Mouse (Mus musculus): ENCODE measurements around the gene Lifr. TPM values are rescaled to one million over a fixed set of nuclear protein-coding genes. Genes with fewer than 3 reads are reported as not detected.

Gene Lifr
- 35.2 and 38.7 TPM in 2 replicates for polyA plus RNA-seq (2014; fragmentation: Nextera tagmentation; extraction: Ambion mirVana)

DNA sequence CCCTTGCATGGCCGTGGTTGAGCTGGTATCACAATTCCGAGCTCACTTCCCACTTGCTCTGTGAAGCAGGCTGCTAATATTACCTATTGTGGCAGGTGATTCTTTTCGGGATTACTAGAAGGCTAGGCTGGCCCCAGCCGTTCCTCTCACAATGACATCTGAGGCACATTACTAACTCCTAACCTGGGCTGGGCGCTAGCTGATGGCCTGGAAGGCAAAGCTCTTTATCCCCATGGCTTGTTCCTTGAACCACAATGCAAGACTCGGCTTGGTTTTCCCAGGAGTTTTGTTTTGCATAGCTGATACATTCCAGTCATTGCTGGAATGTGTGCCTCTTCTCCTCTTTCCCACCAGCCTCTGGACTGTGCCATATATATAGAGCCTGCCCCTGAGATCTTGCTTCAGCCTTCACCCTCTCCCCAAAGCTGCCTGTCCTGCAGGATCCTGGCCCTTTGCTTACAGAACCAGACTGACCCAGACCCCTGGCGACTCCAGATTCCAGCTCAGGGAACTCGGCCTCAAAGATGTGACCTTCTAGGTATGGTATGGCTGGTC is at the start of gene Lifr:
Lifr (plus strand) TSS at position 404 of the 555 bp plus-strand sequence.
- WGBS = 87% methylated on average over 8 of the region's 8 CpGs
- DNase-seq (ENCODE audit: low spot score) = no peak
- H3K9ac ChIP-seq = no peak within 1 kb of the TSS

DNA sequence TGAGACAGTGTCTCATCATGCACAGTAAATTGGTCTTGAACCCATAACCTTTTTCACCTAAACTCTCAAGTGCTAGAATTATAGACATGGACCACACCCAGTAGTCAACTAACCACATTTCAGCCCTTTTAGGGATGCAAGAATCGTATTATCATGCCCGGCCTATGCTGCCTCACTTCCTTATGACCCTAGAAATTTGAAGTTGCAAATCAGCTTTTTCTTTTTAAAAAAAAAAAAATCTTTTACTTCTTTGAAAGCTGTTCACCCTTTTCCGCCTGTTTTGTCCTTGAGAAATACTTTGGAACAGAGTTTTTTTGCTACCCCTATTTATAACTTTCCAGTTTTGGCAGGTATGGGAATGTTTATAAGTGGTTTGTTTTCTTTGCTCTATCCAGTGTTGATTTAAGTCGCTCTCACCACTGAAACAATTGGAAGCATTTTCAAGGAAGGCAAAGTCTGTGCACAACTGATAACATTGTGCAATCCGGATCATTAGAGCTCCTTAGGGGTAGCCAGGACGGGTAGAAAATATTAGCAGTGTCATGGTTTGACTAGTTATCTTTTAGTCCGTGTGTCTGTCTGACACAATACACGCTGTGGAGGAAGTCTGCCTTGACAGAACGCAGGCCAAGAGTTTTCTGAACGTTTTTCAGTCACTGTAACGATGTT is 46.2 kb upstream of the Lifr start:
- Histone ChIP-seq H3K4me2 (replicated peaks) (no peak overlapping the region), H3K36me3 (replicated peaks; ENCODE audit: control insufficient read depth, insufficient read depth) (no peaks in the 10 kb centered on the region), H3K9me3 (ENCODE audit: control insufficient read depth, low read length) (no peaks in the 10 kb centered on the region), H3K27ac (no peak overlapping the region), H3K27me3 (ENCODE audit: control insufficient read depth, insufficient read depth, low read length) (no peaks in the 10 kb centered on the region), H3K4me3 (replicated peaks; ENCODE audit: low read length) (no peak overlapping the region), H3K4me1 (replicated peaks; ENCODE audit: control insufficient read depth, insufficient read depth, low read length) (no peaks in the 10 kb centered on the region), H3K9ac (no peak overlapping the region)
- 85% methylated on average over 11 of the region's 11 CpGs for WGBS
- no peak for ATAC-seq (ENCODE audit: low FRiP score)
- DNase-seq (ENCODE audit: low spot score) = no peak

More for the DNA sequence above, at the start of gene Lifr:
- Histone ChIP-seq H3K4me2 (replicated peaks) (no peak within 1 kb of the TSS), H3K4me1 (replicated peaks; ENCODE audit: control insufficient read depth, insufficient read depth, low read length) (no peaks in the 10 kb centered on the region), H3K36me3 (replicated peaks; ENCODE audit: control insufficient read depth, insufficient read depth) (no peaks in the 10 kb centered on the region), H3K4me3 (replicated peaks; ENCODE audit: low read length) (no peak within 1 kb of the TSS), H3K27ac (no peak within 1 kb of the TSS), H3K27me3 (ENCODE audit: control insufficient read depth, insufficient read depth, low read length) (no peaks in the 10 kb centered on the region), H3K9me3 (ENCODE audit: control insufficient read depth, low read length) (no peaks in the 10 kb centered on the region)
- no peak for ATAC-seq (ENCODE audit: low FRiP score)

DNA sequence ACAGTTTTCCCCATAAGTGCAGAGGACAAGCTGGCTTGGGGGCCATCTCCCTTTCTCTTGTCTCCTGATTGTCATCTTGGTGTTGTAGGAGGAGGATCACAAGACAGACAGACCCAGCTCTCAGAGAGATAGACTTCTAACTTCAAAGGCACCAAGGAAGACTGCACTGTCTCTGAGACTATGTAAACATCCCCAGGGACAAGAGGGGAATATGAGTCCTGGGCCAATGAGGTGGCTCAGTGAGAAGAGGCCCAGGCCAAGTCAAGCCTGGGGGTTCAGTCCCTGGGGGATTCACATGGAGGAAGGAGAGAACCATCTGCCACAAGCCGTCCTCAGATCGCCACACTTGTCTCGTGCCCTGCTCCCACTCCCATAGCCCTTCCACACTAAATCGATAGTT is 45.4 kb upstream of the Lifr start:
- Histone ChIP-seq H3K27me3 (ENCODE audit: control insufficient read depth, insufficient read depth, low read length) (no peaks in the 10 kb centered on the region), H3K9ac (no peak overlapping the region), H3K4me1 (replicated peaks; ENCODE audit: control insufficient read depth, insufficient read depth, low read length) (no peaks in the 10 kb centered on the region), H3K27ac (no peak overlapping the region), H3K4me2 (replicated peaks) (no peak overlapping the region), H3K36me3 (replicated peaks; ENCODE audit: control insufficient read depth, insufficient read depth) (no peaks in the 10 kb centered on the region), H3K9me3 (ENCODE audit: control insufficient read depth, low read length) (no peaks in the 10 kb centered on the region), H3K4me3 (replicated peaks; ENCODE audit: low read length) (no peak overlapping the region)
- WGBS = 88% methylated on average over 4 of the region's 4 CpGs
- DNase-seq (ENCODE audit: low spot score) = no peak
- no peak for ATAC-seq (ENCODE audit: low FRiP score)

DNA sequence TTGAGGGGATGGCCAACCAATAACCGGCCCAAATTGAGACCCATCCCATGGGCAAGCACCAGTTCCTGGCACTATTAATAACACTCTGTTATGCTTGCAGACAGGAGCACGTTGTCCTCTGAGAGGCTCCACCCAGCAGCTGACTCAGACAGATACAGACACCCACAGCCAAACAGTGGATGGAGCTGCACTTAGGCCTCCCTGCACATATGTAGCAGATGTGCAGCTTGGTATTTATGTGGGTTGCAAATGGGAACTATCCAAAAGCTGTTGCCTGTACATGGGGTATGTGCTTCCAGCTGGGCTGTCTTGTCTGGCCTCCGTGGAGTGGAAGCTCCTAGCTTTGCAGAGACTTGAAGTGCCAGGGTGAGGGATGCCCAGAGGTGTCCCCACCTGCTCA is 42.5 kb upstream of the Lifr start:
- WGBS = 79% methylated on average over 3 of the region's 3 CpGs

DNA sequence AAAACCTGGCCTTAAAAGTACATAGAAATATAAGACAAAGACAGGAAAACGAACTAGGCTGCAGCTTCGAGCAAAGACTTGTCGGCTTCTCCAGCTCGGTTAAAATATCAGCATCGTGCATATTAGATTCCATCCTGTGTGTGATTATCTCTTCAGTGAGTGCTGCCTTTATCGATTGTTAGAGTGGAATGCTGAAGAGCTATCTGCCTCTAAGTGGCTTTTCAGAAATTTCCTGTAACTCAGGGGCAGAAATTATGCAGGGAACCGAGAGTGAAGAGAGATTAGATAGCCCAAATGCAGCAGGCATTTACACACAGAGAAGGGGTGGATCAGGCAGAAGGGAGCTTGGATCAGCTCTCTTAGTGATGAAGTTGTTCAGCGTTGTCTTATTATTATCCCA is 41.5 kb upstream of the Lifr start:
- no peak for ATAC-seq (ENCODE audit: low FRiP score)
- 72% methylated on average over 8 of the region's 8 CpGs for WGBS
- H3K4me3 ChIP-seq (replicated peaks; ENCODE audit: low read length) = no peak overlapping the region
- no peak overlapping the region for H3K27ac ChIP-seq
- no peaks in the 10 kb centered on the region for H3K27me3 ChIP-seq (ENCODE audit: control insufficient read depth, insufficient read depth, low read length)
- H3K36me3 ChIP-seq (replicated peaks; ENCODE audit: control insufficient read depth, insufficient read depth) = no peaks in the 10 kb centered on the region
- no peak overlapping the region for H3K9ac ChIP-seq
- H3K4me1 ChIP-seq (replicated peaks; ENCODE audit: control insufficient read depth, insufficient read depth, low read length) = no peaks in the 10 kb centered on the region
- no peak for DNase-seq (ENCODE audit: low spot score)
- no peak overlapping the region for H3K4me2 ChIP-seq (replicated peaks)
- no peaks in the 10 kb centered on the region for H3K9me3 ChIP-seq (ENCODE audit: control insufficient read depth, low read length)

More for the DNA sequence above, 42.5 kb upstream of the Lifr start:
- H3K9me3 ChIP-seq (ENCODE audit: control insufficient read depth, low read length) = no peaks in the 10 kb centered on the region
- no peak overlapping the region for H3K4me3 ChIP-seq (replicated peaks; ENCODE audit: low read length)
- H3K27me3 ChIP-seq (ENCODE audit: control insufficient read depth, insufficient read depth, low read length) = no peaks in the 10 kb centered on the region
- H3K9ac ChIP-seq = no peak overlapping the region
- H3K4me1 ChIP-seq (replicated peaks; ENCODE audit: control insufficient read depth, insufficient read depth, low read length) = no peaks in the 10 kb centered on the region
- H3K27ac ChIP-seq = no peak overlapping the region
- H3K4me2 ChIP-seq (replicated peaks) = no peak overlapping the region
- ATAC-seq (ENCODE audit: low FRiP score) (no peak), DNase-seq (ENCODE audit: low spot score) (no peak)
- no peaks in the 10 kb centered on the region for H3K36me3 ChIP-seq (replicated peaks; ENCODE audit: control insufficient read depth, insufficient read depth)

DNA sequence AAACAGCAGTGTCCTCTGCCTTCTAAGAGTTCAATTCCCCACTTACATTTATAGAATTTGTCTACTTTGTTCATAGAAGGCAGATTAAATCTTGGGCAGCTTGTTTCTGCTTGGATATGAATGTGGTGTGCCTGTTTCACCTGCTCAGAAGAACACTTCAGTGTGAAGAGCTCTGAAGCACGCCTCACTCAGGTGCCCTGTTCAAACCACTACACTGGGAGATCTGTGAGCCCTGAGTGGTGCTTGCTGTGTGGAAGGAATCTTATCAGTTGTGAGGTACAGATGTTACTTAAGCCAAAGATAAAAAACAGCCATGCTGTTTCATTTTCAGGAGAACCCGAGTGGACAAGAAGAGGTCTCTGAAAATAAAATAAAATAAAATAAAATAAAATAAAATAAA is 38.7 kb upstream of the Lifr start:
- H3K4me2 ChIP-seq (replicated peaks) = no peak overlapping the region
- no peak for ATAC-seq (ENCODE audit: low FRiP score)
- H3K9me3 ChIP-seq (ENCODE audit: control insufficient read depth, low read length) = no peaks in the 10 kb centered on the region
- H3K36me3 ChIP-seq (replicated peaks; ENCODE audit: control insufficient read depth, insufficient read depth) = no peaks in the 10 kb centered on the region
- DNase-seq (ENCODE audit: low spot score) = no peak
- H3K27ac ChIP-seq = no peak overlapping the region
- no peak overlapping the region for H3K4me3 ChIP-seq (replicated peaks; ENCODE audit: low read length)
- H3K9ac ChIP-seq = no peak overlapping the region
- H3K4me1 ChIP-seq (replicated peaks; ENCODE audit: control insufficient read depth, insufficient read depth, low read length) = no peaks in the 10 kb centered on the region
- 87% methylated on average over 2 of the region's 2 CpGs for WGBS
- H3K27me3 ChIP-seq (ENCODE audit: control insufficient read depth, insufficient read depth, low read length) = no peaks in the 10 kb centered on the region

DNA sequence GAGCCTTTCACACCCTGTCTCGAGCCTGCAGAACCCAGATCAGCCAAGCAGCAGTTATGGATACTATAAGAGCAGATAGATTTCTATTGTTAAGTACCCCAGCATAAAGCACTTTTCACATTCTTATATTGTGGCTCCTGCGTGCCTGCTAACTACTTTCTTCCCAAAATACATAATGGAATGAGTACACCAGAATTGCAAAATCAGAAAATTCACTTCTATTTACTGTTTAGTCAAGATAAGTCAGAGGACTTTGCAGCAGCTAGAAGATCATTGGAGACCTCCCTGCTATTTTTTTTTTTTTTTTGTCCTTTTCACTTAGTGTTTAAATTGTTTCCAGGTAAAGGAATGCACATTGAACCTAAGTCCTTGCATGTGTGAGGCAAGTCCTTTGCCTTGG is 38.3 kb upstream of the Lifr start:
- no peak overlapping the region for H3K27ac ChIP-seq
- H3K4me2 ChIP-seq (replicated peaks) = no peak overlapping the region
- H3K4me3 ChIP-seq (replicated peaks; ENCODE audit: low read length) = no peak overlapping the region
- no peaks in the 10 kb centered on the region for H3K9me3 ChIP-seq (ENCODE audit: control insufficient read depth, low read length)
- no peaks in the 10 kb centered on the region for H3K27me3 ChIP-seq (ENCODE audit: control insufficient read depth, insufficient read depth, low read length)
- 78% methylated on average over 2 of the region's 2 CpGs for WGBS
- ATAC-seq (ENCODE audit: low FRiP score) (no peak), DNase-seq (ENCODE audit: low spot score) (no peak)
- H3K4me1 ChIP-seq (replicated peaks; ENCODE audit: control insufficient read depth, insufficient read depth, low read length) = no peaks in the 10 kb centered on the region
- no peaks in the 10 kb centered on the region for H3K36me3 ChIP-seq (replicated peaks; ENCODE audit: control insufficient read depth, insufficient read depth)
- no peak overlapping the region for H3K9ac ChIP-seq

DNA sequence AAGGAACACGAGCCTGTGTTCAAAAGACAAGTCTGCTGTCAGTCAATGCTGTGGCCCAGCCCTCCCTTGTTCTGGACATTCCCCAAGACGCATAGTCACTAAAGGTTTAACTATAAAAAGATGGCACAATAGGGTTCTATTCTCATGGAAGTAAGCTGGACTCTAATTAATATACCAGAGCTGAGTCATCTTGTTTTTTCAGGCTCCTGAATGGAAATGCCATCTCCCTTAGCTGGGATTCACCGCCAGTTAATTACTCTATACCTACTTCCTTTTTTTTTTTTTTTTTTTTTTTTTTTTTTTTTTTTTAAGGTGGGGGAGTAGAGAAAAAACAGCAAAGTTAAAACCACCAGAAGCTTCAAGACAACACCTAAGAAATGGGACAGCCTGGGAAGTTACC is 33.6 kb upstream of the Lifr start:
- Histone ChIP-seq H3K9me3 (ENCODE audit: control insufficient read depth, low read length) (no peaks in the 10 kb centered on the region), H3K27me3 (ENCODE audit: control insufficient read depth, insufficient read depth, low read length) (no peaks in the 10 kb centered on the region), H3K4me3 (replicated peaks; ENCODE audit: low read length) (no peak overlapping the region), H3K27ac (no peak overlapping the region), H3K4me1 (replicated peaks; ENCODE audit: control insufficient read depth, insufficient read depth, low read length) (no peaks in the 10 kb centered on the region), H3K4me2 (replicated peaks) (no peak overlapping the region), H3K9ac (no peak overlapping the region), H3K36me3 (replicated peaks; ENCODE audit: control insufficient read depth, insufficient read depth) (no peaks in the 10 kb centered on the region)
- ATAC-seq (ENCODE audit: low FRiP score) = no peak
- 36% methylated on average over 3 of the region's 3 CpGs for WGBS
- no peak for DNase-seq (ENCODE audit: low spot score)

DNA sequence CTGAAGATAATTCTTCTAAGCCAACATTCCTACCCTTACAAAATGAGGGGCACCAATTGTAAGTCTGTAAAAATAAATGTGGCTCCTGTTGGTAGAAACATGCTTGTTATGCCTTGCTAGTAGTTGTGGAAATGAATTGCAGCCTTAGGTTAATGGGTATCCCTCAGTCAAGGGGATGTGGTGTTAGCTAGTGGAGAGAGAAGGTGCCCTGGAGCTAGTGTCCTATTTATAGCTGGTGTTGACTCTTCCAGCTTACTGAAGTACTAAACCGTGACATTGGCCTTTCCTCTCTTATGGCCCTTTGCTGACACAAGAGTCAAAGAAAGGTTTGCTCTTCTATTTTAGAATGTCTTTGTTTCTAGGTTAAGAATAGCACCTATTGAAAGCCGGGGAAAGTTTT is 29.9 kb upstream of the Lifr start:
- no peaks in the 10 kb centered on the region for H3K36me3 ChIP-seq (replicated peaks; ENCODE audit: control insufficient read depth, insufficient read depth)
- no peaks in the 10 kb centered on the region for H3K9me3 ChIP-seq (ENCODE audit: control insufficient read depth, low read length)
- no peak overlapping the region for H3K4me2 ChIP-seq (replicated peaks)
- 69% methylated on average over 2 of the region's 2 CpGs for WGBS
- H3K27me3 ChIP-seq (ENCODE audit: control insufficient read depth, insufficient read depth, low read length) = no peaks in the 10 kb centered on the region
- H3K27ac ChIP-seq = no peak overlapping the region
- ATAC-seq (ENCODE audit: low FRiP score) (no peak), DNase-seq (ENCODE audit: low spot score) (no peak)
- H3K4me3 ChIP-seq (replicated peaks; ENCODE audit: low read length) = no peak overlapping the region
- H3K9ac ChIP-seq = no peak overlapping the region
- H3K4me1 ChIP-seq (replicated peaks; ENCODE audit: control insufficient read depth, insufficient read depth, low read length) = 0 out of 2 replicates have a peak, but pooled peaks cover 5% of the 10 kb centered on the region
